Mouse (Mus musculus) granulocyte monocyte progenitor cell, adult 5-6 weeks (primary cell): ENCODE measurements at regions not wholly inside any gene's neighbourhood (a gene's known extent, or its start where the extent isn't known, plus 50 kb on each side); places are given as distances from the start of the nearest gene placed in this dataset.

Experiments
- ATAC-seq: replicated peaks from 2 replicates; pipeline ENCODE4 v1.8.0; 2016; ENCODE audit warnings: mild to moderate bottlenecking, moderate TSS enrichment, inconsistent platforms; ENCODE audit not compliant: poor library complexity, severe bottlenecking

DNA sequence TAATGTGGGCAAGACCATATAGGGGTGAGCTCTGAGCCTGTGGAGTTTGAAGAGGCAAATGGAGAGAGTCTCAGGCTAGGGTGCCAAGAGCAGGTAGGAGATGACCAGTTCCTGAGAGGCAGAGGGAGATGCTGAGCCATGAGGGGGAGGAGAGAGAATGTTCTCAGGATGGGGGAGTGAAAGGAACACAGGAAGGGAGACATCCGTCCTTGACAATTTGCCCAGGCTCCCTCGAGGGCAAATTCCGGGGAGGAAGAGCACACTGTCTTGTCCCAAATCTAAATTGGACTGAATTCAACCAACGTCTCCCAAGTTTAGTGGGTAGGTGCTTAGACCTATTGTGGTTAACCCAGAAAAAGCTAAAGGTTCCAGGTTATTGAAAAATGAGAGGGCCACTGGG lies 81.2 kb upstream of the Nck2 start:
- ATAC-seq: no peak

DNA sequence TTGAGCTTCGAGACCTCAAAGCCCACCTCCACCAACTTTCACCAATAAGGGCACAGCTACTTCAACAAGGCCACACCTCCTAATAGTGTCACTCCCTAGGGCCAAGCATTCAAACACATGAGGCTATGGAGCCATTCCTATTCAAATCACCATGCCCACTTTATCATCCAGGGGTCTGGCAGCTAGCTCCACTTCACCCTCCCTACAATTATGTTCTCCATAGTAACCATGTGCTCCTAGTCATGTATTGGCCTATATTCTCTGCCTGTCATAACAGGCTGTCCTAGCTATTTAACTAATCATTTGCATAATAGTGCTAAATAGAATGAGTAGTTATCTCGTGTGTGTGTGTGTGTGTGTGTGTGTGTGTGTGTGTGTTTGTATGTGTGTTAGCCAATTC lies 77.9 kb upstream of the Nck2 start:
- no peak for ATAC-seq

DNA sequence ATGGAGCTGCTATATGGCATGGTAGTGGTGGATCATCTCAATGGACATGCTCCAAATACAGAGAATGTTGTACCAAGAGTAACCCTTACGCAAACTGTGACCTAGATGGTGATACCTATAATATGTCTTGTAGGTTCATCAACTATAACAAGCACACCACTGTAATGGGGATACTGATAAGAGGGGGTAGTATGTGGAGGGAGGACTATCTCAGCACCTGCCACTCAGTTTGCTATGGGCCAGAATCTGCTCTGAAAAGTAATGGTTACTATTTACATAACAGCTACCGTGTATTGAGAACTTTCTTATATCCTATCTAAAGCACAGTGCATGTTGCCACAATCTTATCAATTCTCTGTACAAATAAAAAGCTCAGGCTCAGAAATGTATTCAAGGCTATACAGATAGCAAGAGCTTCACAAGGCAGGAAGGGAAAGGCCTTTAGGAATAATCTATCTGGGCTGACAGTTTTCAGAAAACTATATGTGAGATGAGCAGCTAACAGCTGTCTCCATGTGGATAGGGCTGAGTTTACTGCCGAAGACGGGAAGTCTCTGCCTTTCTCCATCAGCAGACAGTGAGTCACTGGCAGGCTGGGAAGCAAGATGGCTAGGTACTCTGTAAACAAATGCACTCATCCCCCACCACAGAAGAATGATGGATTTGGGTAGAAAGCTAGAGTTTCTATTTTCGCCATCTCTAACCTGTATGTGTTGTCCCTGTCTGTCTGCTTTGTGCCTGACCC lies 77.1 kb upstream of the Nck2 start:
- ATAC-seq: no peak

DNA sequence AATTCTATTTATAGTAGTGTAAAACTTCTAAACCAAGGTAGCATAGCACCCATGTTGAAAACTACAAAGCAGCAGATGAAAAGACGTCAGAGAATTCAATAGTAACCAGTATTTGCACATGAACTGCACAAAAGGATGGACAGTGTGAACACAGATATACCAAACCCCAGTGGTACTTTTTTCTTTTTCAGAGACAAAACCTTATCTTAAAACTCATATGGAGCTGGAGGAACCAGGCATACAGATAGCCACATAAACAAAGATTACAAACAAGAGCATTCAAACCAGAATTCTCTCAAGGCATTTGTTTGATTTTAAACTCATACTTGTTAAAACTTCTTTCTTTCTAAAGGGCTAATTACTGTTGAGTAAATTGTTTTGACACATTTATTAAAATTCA lies 72.5 kb upstream of the Nck2 start:
- ATAC-seq: no peak

DNA sequence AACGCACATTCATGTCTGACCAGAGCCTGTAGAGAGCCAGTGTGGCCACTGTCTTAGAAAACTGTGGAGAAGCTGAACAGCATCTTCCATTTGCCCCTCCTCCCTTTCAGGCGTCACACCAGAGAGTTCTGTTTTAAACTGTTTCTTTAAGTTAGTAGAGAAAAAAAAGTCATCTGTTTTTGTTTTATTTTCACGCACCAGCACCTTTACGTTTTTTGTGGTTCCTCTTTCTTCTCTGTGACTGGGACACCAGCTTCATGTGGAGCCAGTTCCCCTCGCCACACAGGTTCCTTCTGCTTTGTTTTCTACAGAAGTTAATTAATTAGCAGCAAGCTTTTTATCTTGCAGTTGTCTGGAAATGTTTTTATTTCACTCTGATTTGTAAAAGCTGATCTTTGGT lies 69.4 kb upstream of the Nck2 start:
- ATAC-seq: peak; percentile 55

GRCm38 (mm10) chr1:43375851-43376250 lies 68.5 kb upstream of the Nck2 start:
- ATAC-seq: no peak

DNA sequence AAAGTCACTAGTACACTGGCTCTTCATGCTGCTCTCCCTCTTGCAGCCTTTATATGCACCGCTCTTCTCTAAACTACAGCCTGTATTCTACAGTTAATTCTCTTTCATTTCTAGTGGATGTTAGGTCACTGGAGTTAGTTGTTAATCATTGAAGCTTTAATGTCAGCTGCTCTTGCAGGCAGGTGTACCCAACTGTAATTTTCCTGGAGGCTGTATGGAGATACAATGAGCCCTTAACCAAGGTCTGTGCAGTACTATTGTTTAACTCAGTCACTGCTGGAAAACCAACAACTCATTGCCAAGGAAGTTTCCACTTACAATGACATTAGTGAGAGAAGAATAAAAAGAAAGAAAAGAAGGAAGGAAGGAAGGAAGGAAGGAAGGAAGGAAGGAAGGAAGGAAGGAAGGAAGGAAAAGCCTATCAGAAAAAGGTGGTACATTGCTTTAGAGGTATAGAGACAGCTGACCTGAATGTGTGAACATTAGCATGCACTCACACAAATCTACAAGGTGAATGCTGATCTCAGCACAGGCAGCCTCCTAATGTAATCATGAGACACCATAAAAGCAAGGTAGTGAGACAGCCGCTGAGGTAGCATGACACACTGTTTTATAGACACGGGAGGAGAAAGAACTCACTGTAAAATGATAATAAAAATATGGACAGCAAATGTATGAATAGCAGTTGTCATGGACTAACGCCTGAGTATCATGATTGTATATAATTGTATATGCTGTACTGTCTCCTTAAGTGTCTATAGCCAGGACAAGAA lies 66.7 kb upstream of the Nck2 start:
- ATAC-seq: no peak

DNA sequence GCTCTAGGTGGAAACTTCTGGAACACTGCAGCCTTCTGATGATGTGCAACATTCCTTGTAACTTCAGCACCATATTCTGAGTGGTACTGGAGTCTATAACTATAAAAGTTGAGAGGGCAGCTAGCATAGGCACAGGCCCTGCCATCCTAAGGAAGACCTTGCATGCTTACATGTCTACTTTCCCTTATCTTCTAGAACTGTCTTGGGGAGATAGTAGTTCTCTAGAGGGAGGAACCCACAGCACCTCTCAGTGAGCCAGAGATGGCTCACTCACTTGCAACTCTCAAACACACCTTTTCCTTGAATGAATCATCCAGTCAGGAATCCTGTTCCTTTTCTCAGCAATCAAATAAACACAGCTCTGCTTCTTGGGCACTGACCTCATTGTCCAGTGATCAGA lies 59.4 kb upstream of the Nck2 start:
- ATAC-seq: no peak

GRCm38 (mm10) chr1:43394035-43394434 lies 50.3 kb upstream of the Nck2 start:
- ATAC-seq: no peak
